10 mouse cellular contexts compared by ENCODE assay signal in genomic region chr4:9096274-9096673, GRCm38 (mm10).
DNase-seq lines count a peak whose midpoint lies in the region; ATAC-seq lines count a peak whose summit lies in the region.
"Had no signal": no experiment of that assay in that cellular context is flagged by ENCODE, and none has a peak within 500 bp of the region (broad histone marks: within the 10 kb centered on the region; RNA-seq: fewer than 3 reads in every experiment).

No protein-coding gene starts in this region.

- no peak overlapping the region for H3K4me2 ChIP-seq in limb, embryonic 11.5 days (ENCODE audit: low read depth, severe bottlenecking)
- no peak overlapping the region for H3K4me2 ChIP-seq in embryonic facial prominence, embryonic 11.5 days (ENCODE audit: low read depth, low read length)
- H3K4me2 ChIP-seq in midbrain, embryonic 11.5 days, result no peak overlapping the region; the same call in 1 of the 2 replicates

- H3K27ac ChIP-seq in limb, embryonic 11.5 days (replicated peaks; ENCODE audit: low read depth, low read length), result no peak overlapping the region
- H3K27ac ChIP-seq in limb, embryonic 10.5 days, result no peak overlapping the region
- H3K27ac ChIP-seq in embryonic facial prominence, embryonic 11.5 days (replicated peaks; ENCODE audit: low read depth, low read length), result no peak overlapping the region
- H3K27ac ChIP-seq in midbrain, embryonic 11.5 days (ENCODE audit: low read depth, low read length), result no peak overlapping the region
- H3K27ac ChIP-seq: liver, embryonic 12.5 days; neural tube, embryonic 12.5 days had no signal

- WGBS in limb, embryonic 11.5 days, result 65% methylated on average over 2 of the region's 2 CpGs
- WGBS in limb, embryonic 10.5 days, result 84% methylated on average over 2 of the region's 2 CpGs
- WGBS in embryonic facial prominence, embryonic 11.5 days, result 90% methylated on average over 2 of the region's 2 CpGs
- 80% methylated on average over 2 of the region's 2 CpGs for WGBS in midbrain, embryonic 11.5 days

- no peak overlapping the region for H3K4me3 ChIP-seq in limb, embryonic 11.5 days (ENCODE audit: low read depth, low read length)
- no peak overlapping the region for H3K4me3 ChIP-seq in limb, embryonic 10.5 days
- no peak overlapping the region for H3K4me3 ChIP-seq in embryonic facial prominence, embryonic 11.5 days (ENCODE audit: low read depth, low read length)
- H3K4me3 ChIP-seq in midbrain, embryonic 11.5 days (ENCODE audit: low read depth, low read length), result no peak overlapping the region
- H3K4me3 ChIP-seq: liver, embryonic 12.5 days; neural tube, embryonic 12.5 days had no signal

- ATAC-seq in limb, embryonic 11.5 days (ENCODE audit: insufficient number of reproducible peaks, low FRiP score, low TSS enrichment, low read depth), result peak; percentile 6; the same call in 1 of the 2 replicates
- peak; percentile 42; the same call in 1 of the 2 replicates for ATAC-seq in embryonic facial prominence, embryonic 11.5 days (replicated peaks; ENCODE audit: insufficient number of reproducible peaks, low FRiP score, low TSS enrichment, low read depth)
- ATAC-seq in midbrain, embryonic 11.5 days (ENCODE audit: low FRiP score), result peak; percentile 20; the same call in 1 of the 2 replicates
- ATAC-seq: liver, embryonic 12.5 days had no signal

- H3K4me1 ChIP-seq in limb, embryonic 11.5 days (ENCODE audit: control insufficient read depth, insufficient read depth, low read length), result peaks cover 9% of the 10 kb centered on the region; the same call in 1 of the 2 replicates
- H3K4me1 ChIP-seq in limb, embryonic 10.5 days, result peaks cover 38% of the 10 kb centered on the region
- H3K4me1 ChIP-seq in embryonic facial prominence, embryonic 11.5 days (ENCODE audit: control insufficient read depth, insufficient read depth, low read length), result peaks cover 4% of the 10 kb centered on the region
- peaks cover 16% of the 10 kb centered on the region for H3K4me1 ChIP-seq in midbrain, embryonic 11.5 days (ENCODE audit: control insufficient read depth, insufficient read depth, low read length)
- H3K4me1 ChIP-seq: liver, embryonic 12.5 days had no signal

- H3K36me3 ChIP-seq in limb, embryonic 11.5 days (ENCODE audit: control insufficient read depth, insufficient read depth, low read length), result no peaks in the 10 kb centered on the region
- no peaks in the 10 kb centered on the region for H3K36me3 ChIP-seq in limb, embryonic 10.5 days
- no peaks in the 10 kb centered on the region for H3K36me3 ChIP-seq in embryonic facial prominence, embryonic 11.5 days (replicated peaks; ENCODE audit: control insufficient read depth, insufficient read depth, low read depth, low read length)
- H3K36me3 ChIP-seq in midbrain, embryonic 11.5 days (ENCODE audit: control insufficient read depth, insufficient read depth, low read length), result no peaks in the 10 kb centered on the region
- H3K36me3 ChIP-seq: liver, embryonic 12.5 days; neural tube, embryonic 12.5 days had no signal

- H3K27me3 ChIP-seq in limb, embryonic 11.5 days (ENCODE audit: control insufficient read depth, insufficient read depth, low read length), result no peaks in the 10 kb centered on the region
- H3K27me3 ChIP-seq in limb, embryonic 10.5 days (ENCODE audit: low read depth, poor library complexity, severe bottlenecking), result peaks cover 21% of the 10 kb centered on the region
- no peaks in the 10 kb centered on the region for H3K27me3 ChIP-seq in embryonic facial prominence, embryonic 11.5 days (ENCODE audit: control insufficient read depth, insufficient read depth, low read length)
- H3K27me3 ChIP-seq in midbrain, embryonic 11.5 days (ENCODE audit: control insufficient read depth, insufficient read depth, low read length), result 0 out of 2 replicates have a peak, but pooled peaks cover 2% of the 10 kb centered on the region
- H3K27me3 ChIP-seq: liver, embryonic 12.5 days; neural tube, embryonic 12.5 days had no signal

- DNase-seq in cerebellum, adult 9-11 months, result peak; percentile 28
- no peak for DNase-seq in cerebellum, postnatal 14 days
- DNase-seq in limb, embryonic 11.5 days (ENCODE audit: low spot score), result no peak
- DNase-seq in limb, embryonic 10.5 days (ENCODE audit: low spot score), result no peak
- no peak for DNase-seq in embryonic facial prominence, embryonic 11.5 days (ENCODE audit: low spot score)
- DNase-seq in midbrain, embryonic 11.5 days (ENCODE audit: low spot score, missing footprints), result no peak
- DNase-seq in cerebellum, postnatal 25 days, result no peak
- DNase-seq in cerebellum, adult 18-20 months, result no peak

- no peak overlapping the region for H3K9ac ChIP-seq in limb, embryonic 11.5 days (ENCODE audit: low read length)
- no peak overlapping the region for H3K9ac ChIP-seq in embryonic facial prominence, embryonic 11.5 days (replicated peaks; ENCODE audit: low read length)
- H3K9ac ChIP-seq in midbrain, embryonic 11.5 days (ENCODE audit: low read length), result no peak overlapping the region
- H3K9ac ChIP-seq: liver, embryonic 12.5 days; neural tube, embryonic 12.5 days had no signal

- no peaks in the 10 kb centered on the region for H3K9me3 ChIP-seq in limb, embryonic 11.5 days (ENCODE audit: control insufficient read depth, low read length)
- no peaks in the 10 kb centered on the region for H3K9me3 ChIP-seq in limb, embryonic 10.5 days (replicated peaks)
- no peaks in the 10 kb centered on the region for H3K9me3 ChIP-seq in embryonic facial prominence, embryonic 11.5 days (replicated peaks; ENCODE audit: control insufficient read depth, low read length)
- no peaks in the 10 kb centered on the region for H3K9me3 ChIP-seq in midbrain, embryonic 11.5 days (ENCODE audit: control insufficient read depth, low read length)
- H3K9me3 ChIP-seq: liver, embryonic 12.5 days; neural tube, embryonic 12.5 days had no signal
